Mouse (Mus musculus): Measurements from ENCODE around the gene Itch.

DNA sequence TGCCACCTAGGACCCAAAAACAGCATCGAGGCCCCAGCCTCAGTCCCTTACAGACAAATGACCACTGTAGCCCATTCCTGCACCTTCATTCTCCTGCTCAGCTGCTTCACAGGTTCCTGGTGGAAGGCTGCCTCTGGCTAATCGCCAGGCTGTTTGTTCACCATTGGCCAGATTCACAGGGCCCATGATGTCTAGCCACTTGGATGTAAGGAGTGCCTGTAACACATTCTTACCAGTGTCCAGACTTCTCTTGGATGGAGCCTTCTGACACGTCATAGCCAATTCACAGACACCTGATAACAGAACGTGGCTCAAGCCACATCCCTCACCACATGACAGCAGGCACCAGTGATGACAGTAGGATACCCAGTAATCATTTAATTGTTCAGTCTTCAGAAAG lies 112.9 kb downstream of the Itch start:
- TF ChIP-seq CTCF (IDR thresholded peaks at IDR 0.05; ENCODE audit: borderline replicate concordance, insufficient read depth, low read length) (no peak), POLR2A (IDR thresholded peaks at IDR 0.05; ENCODE audit: low read depth, low read length) (no peak)

All from embryonic fibroblast, embryonic 13.5 days (primary cell).